Mouse (Mus musculus): ENCODE results near the gene Spty2d1.
"Not testable (repeated sequence)": the region's sequence is repeated elsewhere in the genome, so short reads cannot be mapped to it uniquely, and the experiment has no call there.

Spty2d1 gene

DNA sequence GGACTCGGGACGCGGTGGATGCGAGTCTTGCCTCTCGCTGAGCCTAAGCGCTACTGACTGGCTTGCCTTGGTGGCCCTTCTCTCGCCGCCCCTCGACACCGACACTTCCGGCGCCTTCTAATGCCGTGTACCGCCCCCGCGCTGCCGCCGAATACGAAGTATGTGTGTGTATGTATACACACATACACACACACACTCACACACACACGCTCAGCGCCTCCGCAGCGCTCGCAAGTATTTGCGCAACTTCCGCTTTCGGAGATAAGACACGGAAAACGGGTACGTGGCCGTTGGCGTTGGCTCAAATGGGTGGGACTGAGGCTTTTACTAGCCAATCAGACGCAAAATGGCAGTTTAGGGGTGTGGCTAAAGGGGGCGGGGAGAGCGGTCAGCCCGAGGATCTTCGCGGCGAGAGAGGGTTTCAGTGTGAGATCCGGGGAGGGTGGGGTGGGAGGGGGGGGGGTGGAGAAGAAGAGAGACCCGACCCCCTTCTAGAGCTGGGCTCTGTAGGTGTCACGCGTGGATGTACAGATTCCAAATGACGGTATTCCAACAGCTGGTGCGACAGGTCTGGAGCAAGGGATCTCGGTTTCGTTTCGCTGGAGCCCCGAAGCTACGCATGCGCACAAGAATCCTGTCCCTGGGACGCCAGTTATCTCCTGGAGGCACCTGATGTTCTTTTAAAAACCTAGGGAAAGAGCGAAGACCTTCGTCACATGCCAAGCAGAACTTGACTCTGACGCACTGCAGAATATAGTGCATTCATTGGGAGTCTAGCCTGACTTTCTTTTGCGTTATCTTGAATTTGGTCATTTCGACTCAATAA is at the start of gene Spty2d1:
Gene Spty2d1 (minus strand): TSS at position 244 of the 826 bp plus-strand sequence.
- DNase-seq (ENCODE audit: low read depth, low spot score) = peak; percentile 99

DNA sequence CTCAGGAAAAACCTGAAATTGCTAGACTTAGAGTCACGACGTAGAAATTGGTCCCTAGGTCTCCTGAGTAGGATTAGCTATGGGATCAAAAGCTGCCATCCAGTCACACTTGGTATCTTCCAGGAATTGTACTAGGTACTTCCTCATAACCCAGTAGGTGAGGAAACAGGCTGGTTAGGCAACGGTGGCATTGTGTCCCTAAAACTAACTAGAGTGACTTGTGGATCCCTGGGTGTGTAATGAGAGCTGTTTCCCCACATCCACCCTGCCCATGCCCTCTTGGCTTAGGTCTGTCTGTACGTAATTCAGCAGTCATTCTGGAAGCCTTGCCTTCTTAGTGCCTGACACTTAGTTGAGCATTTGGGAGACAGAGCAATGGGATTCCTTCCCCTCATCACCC is 48.1 kb upstream of the Spty2d1 start:
- DNase-seq (ENCODE audit: low read depth, low spot score) = no peak

DNA sequence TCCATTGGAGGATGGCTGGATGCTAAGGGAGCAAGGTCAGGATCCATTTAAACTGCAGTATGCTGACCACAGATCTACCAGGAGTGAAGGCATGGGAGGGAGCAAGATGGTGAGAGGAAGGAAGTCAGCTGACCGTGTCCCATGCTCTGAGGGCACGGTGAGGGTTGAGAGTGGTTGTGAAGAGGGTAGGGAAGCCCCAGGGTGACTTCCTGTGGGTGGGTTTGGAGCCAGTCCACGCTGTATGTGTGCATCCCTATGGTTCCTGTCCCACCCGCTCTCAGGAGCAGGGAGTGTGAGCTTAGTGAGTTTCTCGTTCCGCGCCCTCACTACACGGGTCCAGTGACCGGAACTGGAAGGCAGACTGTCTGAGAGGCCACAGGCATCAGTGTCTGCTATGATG is 47.5 kb upstream of the Spty2d1 start:
- DNase-seq (ENCODE audit: low read depth, low spot score) = no peak

DNA sequence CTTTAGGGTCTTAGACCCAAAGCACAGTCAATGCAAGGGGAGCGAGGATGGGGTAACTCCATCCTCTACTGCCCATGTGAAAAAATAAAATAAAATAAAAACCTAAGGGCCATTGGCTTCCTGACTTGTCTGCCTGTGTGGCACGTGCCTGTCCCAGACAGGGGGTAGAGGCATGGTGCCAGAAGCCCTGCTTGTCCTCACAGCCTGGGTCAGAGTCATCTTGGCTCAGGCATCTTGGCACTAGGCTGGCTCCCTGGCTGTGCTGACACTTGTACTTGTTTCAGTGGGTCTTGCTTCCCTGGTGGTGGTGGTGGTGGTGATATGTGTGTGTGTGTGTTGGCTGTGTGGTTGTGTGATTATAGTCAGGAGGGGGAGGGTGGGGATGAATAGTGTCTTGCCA is 46.5 kb upstream of the Spty2d1 start:
- DNase-seq (ENCODE audit: low read depth, low spot score) = no peak

DNA sequence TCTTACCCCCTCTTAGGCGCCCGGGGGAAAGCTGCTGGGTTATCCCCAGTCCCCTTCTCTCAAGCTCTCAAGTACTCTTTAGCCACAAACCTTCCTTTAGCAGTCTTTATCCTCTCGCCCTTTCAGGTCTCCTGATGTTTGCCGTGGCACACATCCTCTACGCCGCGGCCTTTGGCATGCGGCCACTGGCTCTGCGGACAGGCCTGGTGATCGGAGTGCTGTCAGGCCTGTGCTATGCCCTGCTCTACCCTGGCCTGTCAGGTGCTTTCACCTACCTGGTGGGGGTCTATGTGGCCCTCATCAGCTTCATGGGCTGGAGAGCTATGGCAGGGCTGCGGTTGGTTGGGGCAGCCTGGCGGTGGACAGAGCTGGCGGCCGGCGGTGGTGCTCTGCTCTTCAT is 45.1 kb upstream of the Spty2d1 start:
- DNase-seq (ENCODE audit: low read depth, low spot score) = no peak

DNA sequence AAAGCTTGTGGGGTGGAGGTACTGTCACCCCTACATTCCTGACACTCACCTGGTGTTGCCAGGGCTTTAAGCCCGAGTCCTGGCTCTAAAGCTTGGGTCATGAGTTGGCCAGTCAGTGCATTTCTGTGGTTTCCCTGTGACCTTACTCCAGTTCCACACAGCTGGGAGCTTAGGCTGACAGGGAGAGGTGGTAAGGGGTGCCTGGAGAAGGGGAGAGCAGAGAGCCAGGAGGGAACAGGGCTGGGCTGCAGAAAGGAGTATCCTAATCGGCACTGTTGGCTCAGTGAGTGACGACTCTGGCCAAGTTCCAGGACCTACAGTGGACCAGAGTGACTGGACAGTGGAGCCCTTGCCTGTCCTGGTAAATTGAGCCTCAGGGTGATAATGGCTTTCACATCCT is 44.1 kb upstream of the Spty2d1 start:
- DNase-seq (ENCODE audit: low read depth, low spot score) = no peak

DNA sequence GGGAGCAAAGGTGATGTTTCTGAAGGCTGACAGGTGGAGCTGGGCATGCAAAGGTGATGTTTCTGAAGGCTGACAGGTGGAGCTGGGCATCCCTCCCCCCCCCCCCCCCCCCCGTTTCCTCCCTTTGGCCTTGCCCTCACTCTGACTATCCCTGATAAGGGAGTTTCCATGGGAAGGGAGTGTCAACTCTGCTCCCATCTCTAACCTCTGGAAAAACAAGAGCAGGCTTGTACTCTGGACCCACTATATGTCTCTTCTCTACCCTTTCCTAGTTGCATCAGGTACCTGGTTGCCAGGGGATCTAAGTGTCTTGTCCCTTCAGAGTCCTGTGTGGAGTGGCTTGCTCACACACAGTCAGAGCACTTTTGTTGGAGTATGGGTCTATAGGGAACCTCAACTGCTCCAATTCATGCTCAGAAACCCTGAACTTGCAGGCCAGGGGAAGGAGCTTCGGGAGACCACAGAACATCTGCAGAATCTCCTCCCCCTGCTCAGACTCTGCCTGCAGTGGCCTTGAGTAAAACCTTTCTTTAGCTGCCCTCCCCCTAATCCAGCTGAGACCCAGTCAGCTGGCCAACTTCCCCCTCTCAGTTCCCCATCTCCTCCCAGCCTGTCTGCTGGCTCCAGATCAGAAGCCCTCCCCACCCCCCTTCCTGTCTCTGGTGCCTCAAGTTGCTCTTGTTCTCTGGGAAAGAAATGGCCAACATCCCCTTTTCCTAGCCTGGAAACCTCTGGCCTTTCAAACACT is 43.4 kb upstream of the Spty2d1 start:
- DNase-seq (ENCODE audit: low read depth, low spot score) = peak; percentile 14

DNA sequence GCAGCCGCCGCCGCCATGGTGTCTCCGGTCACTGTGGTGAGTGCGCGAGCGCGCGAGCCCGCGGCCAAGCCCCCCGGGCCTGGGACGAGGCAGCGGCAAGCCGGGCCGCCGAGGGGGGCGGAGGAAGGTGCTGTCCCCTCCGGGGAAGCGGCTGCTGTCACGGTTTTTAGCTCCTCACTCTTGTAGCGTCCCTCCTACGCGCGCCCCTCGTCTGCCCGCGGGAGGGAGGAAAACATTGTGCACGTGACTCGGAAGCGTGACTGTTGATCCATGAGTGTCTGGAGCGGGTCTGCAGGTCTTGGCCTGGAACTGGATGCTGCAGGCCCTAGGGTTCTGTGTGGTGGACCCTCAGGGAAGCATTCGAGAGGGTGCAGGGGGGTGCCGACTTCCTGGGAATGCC is 42.6 kb upstream of the Spty2d1 start:
- DNase-seq (ENCODE audit: low read depth, low spot score) = peak; percentile 85

DNA sequence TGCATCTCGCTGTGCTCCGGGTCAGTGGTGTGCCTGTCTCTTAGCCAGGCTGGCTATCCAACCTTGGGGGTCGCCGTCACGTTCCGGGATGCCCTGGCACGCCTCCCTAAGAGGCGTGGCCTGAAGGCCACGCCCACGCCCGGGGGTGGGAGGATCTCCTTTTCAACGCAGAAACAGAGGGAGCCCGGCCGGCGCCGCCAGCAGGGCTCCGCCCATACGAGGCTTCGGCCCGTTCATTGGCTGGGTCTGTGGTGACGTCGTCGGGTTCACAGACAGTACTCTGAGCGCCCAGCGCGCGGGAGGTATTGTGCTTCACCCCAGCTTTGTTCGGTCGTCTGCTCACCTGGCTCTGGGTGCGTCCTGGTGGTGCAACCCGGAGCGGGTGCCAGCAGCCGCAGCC is 42.2 kb upstream of the Spty2d1 start, which contains the start of gene Tmem86a:
Gene Tmem86a (plus strand): TSS at position 236 of the 400 bp plus-strand sequence.
- peak; percentile 97 for DNase-seq (ENCODE audit: low read depth, low spot score)

DNA sequence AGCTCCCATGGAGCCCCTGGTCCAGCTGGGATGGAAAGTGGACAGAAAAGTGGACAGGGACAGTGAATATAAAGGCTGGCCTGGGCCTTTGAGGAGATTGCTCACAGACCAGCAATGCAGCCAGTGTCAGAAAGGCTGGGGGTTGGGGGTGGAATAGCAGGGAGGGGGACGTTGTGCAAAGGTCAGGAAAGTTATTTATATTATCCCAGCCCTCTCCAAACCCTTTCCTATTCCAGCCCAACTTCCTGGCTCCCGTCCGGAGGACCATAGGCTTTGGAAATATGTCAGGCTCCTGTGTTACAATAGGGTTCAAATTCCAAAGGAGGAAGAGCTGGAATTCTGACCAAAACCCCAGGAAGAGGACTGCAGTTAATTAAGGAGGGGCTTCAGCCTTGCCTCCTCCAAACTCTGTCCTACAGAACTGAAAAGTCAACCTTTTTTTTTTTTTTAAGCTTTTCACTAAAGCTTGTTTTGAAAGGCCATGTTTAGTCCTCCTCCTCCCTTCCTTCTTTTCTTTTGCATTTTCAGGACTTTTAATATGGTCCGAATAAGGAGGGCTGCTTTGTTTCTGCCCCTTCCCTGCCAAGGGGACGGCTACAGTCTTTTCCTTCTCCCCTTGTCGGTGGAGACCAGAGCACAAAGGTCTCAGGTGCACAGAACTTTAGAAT is 34.7 kb upstream of the Spty2d1 start:
- no peak for DNase-seq (ENCODE audit: low read depth, low spot score)

DNA sequence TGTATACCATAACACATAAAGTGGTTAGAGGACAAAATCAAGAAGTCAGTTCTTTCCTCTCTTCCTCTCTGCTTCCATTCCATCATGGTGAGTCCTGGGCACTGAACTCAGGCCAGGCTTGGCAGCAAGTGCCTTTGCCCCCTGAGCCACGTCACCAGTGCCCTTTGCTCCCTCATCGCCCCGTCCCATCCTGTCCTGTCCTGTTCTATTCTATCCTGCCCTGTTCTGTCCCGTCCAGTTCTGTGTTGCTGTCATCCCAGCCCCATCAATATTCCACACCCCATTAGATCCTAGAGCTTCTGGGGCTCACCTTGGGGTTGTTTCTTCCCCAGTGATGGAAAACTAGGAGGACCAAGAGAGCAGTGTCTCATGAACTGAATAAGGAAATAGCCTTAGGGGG is 33.9 kb upstream of the Spty2d1 start:
- no peak for DNase-seq (ENCODE audit: low read depth, low spot score)

DNA sequence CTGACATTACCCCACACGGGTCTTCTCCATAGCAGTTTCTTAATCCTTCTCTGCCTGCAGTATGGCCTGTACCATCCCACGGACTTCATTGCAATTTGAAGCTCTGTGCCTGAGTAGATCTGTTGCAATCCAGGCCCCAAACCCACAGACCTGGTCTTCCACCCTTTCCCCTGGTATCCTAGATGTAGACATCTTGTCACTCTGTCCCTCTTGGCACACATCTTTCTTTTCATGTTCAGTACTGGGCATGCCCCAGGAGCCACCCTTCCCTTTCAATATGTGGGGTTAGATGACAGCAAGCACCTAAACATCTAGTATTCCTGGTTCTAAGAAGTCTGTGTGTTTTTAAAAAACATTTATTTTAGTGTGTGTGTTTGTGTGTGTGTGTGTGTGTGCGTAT is 33.5 kb upstream of the Spty2d1 start:
- DNase-seq (ENCODE audit: low read depth, low spot score) = no peak

DNA sequence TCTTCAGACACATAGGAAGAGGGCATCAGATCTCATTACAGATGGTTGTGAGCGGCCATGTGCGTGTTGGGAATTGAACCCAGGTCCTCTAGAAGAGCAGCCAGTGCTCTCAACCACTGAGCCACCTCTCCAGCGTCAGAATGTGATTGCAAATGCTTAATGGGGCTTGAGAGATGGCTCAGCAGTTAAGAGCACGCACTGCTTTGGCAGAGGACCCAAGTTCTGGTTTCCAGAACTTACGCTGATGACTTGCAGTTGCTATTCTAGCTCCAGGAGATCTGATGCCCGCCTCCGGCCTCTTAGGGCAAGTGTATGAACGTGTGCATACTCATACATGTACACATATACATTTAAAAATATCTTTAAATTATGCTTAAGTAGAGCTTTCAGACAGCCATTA is 27.2 kb upstream of the Spty2d1 start:
- no peak for DNase-seq (ENCODE audit: low read depth, low spot score)

DNA sequence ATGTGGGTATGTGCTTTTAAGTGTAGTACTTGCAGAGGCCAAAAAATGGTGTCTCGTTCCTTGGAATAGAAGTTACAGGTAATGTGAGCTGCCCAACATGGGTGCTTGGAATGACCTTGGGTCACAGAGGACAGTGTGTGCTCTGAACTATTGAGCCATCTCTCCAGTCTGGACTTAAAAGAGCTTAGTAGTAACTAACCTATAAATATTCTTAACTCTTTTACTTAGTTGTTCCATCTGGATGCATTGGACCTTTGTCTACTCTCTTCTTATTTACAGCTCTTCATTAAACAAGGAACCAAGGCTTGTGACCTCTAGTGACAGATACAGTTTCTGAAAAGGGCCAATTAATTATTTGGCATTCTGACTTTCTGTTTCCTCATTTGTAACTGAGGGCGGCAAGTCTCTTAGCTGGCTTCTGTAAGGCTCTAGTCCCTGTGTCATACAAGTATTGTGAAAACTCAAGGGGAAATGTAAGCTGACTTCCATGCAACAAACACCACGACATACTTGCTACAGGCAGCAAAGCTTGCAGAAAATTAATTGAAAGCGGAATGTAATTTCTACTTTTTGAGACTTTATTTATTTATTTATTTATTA is 26.7 kb upstream of the Spty2d1 start:
- no peak for DNase-seq (ENCODE audit: low read depth, low spot score)

DNA sequence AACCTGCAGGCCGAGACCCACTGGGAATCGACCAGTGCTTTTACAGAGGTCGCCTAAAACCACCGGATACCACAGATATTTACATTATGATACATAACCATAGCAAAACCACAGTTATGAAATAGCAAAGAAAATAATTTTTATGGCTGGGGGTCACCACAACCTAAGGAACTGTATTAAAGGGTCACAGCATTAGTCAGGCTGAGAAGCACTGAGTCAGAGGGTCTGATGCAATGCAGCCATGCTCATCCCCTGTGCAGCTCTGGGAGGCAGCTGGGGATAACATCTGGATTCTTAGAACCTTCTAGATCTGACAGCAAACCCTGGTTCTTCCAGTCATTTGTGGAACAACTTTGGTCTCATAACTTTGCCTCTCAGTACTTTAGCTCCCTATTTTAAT is 23.2 kb upstream of the Spty2d1 start:
- no peak for DNase-seq (ENCODE audit: low read depth, low spot score)

DNA sequence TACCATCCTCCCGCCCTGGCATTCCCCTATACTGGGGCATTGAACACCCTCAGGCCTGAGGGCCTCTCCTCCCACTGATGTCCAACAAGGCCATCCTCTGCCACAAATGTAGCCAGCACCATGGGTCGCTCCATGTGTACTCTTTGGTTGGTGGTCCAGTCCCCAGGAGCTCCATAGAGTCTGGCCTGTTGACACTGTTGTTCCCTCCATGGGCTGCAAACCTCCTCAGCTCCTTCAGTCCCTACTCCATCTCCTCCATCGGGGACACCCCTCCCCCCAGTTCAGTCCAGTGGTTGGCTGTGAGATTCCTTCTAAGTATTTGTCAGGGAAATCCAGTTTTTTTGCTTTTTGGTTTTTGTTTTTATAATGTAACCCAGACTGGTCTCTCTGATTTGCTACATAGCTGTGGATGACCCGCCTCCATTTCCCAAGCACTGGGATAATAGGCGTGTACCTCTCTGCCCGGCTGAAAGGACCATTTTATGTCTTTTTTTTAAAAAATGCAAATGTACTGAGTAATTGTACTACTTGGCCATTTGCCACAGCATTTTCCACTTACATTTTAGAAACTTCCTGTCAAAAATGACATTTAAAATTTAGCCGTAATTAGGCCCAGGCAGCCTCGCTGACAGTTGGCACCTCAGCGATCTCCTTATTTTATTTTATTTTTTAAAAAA is 22.4 kb upstream of the Spty2d1 start:
- peak; percentile 53 for DNase-seq (ENCODE audit: low read depth, low spot score)

DNA sequence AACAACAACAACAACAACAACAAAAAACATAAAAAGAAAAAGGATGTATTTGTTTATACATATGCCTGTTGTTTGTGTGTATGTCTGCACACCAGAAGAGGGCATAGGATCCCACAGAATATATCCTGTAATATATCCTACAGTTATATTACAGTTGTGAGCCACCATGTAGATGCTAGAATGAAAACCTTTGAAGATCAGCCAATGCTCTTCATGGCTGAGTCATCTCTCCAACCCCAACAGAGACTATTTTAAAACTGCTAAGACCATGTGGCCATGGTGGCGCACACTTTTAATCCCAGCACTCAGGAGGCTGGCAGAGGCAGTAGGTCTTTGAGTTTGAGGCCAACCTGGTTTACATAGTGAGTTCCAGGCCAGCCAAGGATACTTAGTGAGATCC is 19.3 kb upstream of the Spty2d1 start:
- DNase-seq (ENCODE audit: low read depth, low spot score) = no peak

DNA sequence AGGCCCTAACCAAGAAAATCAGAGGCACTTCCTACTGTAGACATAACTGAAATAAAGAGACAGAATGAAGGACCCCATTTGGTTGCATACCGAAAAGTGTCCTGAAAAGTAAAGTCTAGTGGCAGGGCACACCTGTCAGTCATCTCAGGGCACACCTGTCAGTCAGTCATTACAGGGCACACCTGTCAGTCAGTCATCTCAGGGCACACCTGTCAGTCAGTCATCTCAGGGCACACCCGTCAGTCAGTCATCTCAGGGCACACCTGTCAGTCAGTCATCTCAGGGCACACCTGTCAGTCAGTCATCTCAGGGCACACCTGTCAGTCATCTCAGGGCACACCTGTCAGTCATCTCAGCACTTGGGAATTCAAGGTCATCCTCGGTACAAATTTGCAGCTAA is 18.7 kb upstream of the Spty2d1 start:
- DNase-seq (ENCODE audit: low read depth, low spot score) = not testable (repeated sequence)

DNA sequence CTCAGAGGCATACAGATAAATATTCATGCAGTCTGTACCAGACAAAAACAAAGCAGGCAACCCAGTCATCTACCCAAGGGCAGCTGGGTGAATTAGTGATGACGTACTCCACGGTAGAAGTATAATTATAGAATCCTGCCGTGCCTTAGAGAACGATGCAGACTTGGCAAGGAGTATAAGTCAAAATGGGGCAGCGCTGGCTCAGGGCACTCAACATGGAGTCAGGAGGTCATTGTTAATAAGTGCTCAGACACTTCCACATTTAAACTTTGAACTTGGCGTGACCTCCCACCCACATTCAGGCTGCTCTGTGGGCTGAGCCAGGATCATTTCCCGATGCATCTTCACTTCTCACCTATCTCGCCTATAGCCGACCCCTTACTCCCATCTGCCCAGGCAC is 17.2 kb upstream of the Spty2d1 start:
- DNase-seq (ENCODE audit: low read depth, low spot score) = no peak

DNA sequence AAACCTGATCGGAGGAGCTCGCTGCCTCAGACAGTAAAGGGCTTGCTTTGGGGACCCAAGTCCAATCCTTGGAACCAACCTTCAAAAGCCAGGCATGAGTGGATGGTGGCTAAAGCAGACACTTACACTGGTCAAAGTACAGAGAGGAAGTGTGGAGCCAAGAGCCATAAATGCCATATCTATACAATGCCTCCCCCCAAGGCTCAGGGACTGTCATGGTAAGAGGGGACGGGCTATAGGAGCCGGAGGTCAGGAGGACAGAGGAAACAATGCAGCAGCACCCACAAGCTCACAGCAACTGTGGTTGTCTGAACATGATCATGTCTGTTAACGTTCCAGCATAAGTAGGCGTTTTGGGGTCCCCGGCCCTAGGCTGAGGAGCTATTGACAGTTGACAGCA is 16.2 kb upstream of the Spty2d1 start:
- DNase-seq (ENCODE audit: low read depth, low spot score) = no peak

DNA sequence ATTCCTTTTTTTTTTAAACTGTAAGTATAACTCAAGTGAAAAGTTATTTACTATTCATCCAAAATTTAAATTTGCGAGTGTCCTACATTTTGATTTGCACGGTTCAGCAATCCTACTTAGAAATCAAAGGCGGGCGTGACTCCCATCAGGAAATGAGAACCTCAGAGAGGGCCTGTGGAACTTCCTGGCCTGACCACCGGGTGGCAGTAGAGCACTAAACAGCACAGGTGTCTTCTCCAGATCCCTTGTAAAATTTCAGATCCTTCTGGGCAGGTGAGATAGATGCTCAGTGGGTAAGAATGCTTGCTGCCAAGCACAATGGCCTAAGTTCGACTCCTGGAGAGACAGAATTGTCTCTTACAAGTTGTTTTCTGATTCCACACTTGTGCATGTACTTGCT is 15.3 kb upstream of the Spty2d1 start:
- DNase-seq (ENCODE audit: low read depth, low spot score) = peak; percentile 92
